Mouse (Mus musculus) heart, adult 9 months (tissue): ENCODE data around the gene Ssna1.

Source experiments
- DNase-seq, 2 experiments: peaks; one replicate each; pipeline ENCODE4 v3.0.0; 2022; ENCODE audit warnings: low spot score in 2 of 2

The Ssna1 gene

GRCm38 (mm10) chr2:25231038-25231437, 41.2 kb downstream of the Ssna1 start:
- no peak for DNase-seq

GRCm38 (mm10) chr2:25230581-25230980, 41.7 kb downstream of the Ssna1 start:
- no peak for DNase-seq

DNA sequence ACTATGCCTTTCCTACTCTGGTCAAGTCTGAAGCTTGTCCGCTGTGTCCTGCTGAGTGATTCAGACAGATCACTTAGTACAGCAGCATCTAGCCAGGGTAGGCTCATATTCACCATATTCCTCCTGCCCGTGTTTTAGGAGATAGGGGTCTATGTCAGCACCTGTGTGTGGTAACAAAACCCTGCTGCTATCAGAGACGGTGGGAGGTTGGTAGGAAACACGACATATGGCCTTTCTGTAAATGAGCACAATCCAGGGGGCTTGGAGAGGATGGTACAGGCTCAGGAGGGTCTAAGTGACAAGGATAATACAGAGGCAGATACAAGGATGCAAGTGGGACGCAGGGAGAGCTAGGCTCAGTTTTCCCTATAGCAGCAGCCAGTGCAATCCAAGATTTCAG, 42.7 kb downstream of the Ssna1 start:
- no peak for DNase-seq

DNA sequence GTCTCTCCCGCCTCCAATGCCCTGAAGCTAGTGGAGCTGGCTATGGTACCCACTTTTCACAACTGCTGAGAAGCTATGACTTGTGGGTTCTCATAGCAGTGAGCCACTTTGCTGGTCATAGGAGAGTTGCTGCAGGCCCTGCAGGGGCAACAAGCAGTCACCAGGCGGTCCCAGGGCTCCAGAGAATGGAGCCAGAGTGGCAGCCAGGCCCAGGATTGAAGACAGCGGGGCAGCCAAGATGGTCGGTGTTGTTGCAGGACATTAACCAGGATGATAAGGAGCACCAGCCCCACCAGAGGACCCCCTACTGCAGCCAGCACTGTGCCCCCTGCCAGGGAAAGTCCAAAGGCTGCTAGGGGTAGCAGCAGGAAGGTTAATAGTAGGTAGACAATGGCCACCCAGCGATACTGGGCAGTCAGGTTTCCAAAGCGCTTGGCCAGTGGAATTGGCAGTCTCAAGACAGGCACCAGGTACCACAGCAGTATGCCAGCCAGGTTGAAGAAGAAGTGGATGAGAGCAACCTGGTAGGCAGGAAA, 43.2 kb downstream of the Ssna1 start:
- DNase-seq = no peak

DNA sequence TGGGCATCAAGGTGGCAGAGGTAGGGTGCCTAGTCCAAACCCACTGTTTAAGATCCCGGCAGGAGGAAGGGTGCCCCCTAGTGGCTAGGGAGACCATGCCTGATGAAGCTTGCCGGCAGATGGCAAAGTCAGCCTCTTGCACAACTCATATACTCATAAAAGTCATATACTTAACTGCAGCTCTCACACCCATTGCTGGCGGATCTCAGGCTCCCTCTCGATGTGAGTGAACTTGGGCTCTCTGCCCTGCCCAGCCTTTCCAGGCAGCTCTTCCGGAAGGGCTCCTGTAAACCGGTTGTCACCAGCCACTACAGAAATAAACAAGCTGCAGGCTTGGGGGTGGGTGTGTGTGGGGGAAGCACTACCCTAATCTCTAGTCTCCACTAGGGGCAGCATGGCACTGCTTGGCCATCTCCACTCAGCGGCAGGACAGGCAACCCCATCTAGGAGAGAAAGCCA, 43.8 kb downstream of the Ssna1 start:
- DNase-seq = peak; percentile 90 to 92

DNA sequence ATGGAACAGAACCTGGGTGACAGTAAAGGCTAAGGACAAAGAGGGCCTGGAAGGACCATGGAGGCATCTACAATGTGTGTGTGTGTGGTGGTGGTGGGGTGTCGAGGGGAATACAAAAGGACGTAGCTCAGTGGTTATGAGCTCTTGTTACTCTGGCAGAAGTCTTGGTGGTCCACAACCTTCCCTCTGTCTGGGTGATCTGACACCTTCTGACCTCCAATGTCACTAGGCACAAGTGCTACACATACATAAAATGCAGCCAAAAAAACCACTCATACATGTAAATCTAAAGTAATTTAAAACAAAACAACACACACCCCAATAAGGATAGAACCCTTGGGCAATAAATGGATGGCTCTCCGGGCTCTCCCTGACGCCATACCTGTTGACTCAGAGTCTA, 44.8 kb downstream of the Ssna1 start:
- DNase-seq = no peak

- DNase-seq = no peak
Measured at GRCm38 (mm10) chr2:25226864-25227263, 45.4 kb downstream of the Ssna1 start.

GRCm38 (mm10) chr2:25225811-25226379, 46.3 kb downstream of the Ssna1 start:
- DNase-seq = no peak

DNA sequence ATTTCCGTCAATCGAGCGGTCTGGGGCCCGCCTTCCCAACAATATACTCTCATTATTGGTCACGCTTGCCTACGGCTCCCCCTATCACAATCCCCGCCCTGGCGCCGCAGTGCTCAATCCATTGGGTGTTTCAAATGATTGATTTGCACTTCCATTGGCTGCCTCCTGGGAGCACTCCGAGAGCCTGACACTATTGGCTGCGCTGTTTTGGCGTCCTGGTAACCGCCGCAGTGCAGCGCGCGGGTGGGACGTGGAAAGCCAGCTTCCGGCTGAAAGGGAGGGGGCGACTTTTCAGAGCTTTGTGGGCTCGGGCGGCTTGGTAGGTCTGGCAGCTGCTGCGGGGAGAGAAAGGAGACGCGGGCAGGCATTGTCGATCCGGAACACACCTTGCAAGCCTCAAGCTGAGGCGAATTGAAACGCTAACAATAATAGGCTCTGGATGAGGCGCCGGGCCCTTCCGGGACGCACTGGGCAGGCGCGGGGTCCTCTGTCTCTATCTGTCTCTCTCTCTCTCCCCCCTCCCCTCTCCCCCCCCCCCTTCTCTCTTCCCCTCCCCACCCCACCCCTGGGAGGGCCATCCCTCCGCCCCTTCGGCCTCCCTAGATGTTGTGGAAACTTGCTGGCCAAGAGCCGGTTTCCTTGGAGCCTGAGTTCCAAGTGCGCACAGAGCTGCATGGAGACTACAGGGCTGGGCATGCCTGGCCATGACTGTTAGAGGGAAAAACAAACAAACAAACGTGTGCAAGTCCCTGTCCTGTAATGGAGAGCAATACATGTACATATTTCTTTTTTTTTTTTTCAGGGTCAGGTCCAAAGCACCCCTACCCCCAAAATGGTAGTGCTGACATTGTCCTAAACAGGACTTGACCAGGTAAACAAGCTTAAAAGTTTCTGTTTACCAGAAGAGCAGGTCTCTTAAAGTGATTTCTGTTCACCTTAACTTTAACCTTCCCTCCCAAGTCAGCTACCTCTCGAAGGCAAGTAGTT, 47.2 kb downstream of the Ssna1 start:
- peak; percentile 100 for DNase-seq

DNA sequence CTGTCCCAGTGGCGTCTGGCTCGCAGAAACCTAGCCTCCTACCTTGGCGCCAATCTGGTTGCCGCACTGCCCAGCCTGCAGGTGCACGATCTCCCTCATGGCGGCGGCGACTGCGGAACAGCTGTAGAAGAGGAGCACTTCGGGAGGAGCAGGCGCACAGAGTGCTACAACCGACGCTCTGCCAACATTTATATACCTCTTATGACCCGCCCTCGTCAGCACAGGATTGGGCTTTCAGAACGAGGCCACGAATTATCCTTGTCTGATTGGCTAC, 47.8 kb downstream of the Ssna1 start, which contains the start of gene Tubb4b:
Tubb4b (minus strand) TSS at position 211 of the 274 bp plus-strand sequence.
- no peak for DNase-seq

- peak; percentile 84 to 86 for DNase-seq
Measured at GRCm38 (mm10) chr2:25223681-25224491, 48.4 kb downstream of the Ssna1 start.

GRCm38 (mm10) chr2:25221331-25221772, 50.9 kb downstream of the Ssna1 start:
- DNase-seq = no peak
